Mouse (Mus musculus) neural tube, embryonic 12.5 days (tissue): ENCODE data around the gene Skil. TPM values are rescaled to one million over a fixed set of nuclear protein-coding genes. Genes with fewer than 3 reads are reported as not detected.

Experiments
- ATAC-seq: fragments of 200-750 bp; cut with Nextera tagmentation; 2 replicates; pipeline ENCODE4 v1.8.0; 2017; ENCODE audit warnings: low read depth, mild to moderate bottlenecking, moderate TSS enrichment, moderate library complexity; ENCODE audit not compliant: low FRiP score
- H3K27ac ChIP-seq: fragments of 300-500 bp; sonication (generic); 2 replicates; pipeline ENCODE4 v1.5.1; 2016
- H3K27me3 ChIP-seq: fragments of 300-500 bp; sonication (generic); replicated peaks from 2 replicates; pipeline ENCODE4 v1.6.1; 2016; ENCODE audit warnings: mild to moderate bottlenecking
- H3K36me3 ChIP-seq: fragments of 300-500 bp; sonication (generic); 2 replicates; pipeline ENCODE4 v1.6.1; 2016; ENCODE audit warnings: mild to moderate bottlenecking
- H3K4me1 ChIP-seq: fragments of 300-500 bp; sonication (generic); 2 replicates; pipeline ENCODE4 v1.6.1; 2016
- H3K4me2 ChIP-seq: fragments of 300-500 bp; sonication (generic); replicated peaks from 2 replicates; pipeline ENCODE4 v1.6.1; 2016; ENCODE audit warnings: mild to moderate bottlenecking
- H3K4me3 ChIP-seq: fragments of 300-500 bp; sonication (generic); 2 replicates; pipeline ENCODE4 v1.5.1; 2016
- H3K9ac ChIP-seq: fragments of 300-500 bp; sonication (generic); 2 replicates; pipeline ENCODE4 v1.6.1; 2016; ENCODE audit warnings: mild to moderate bottlenecking
- H3K9me3 ChIP-seq: fragments of 300-500 bp; sonication (generic); 2 replicates; pipeline ENCODE4 v1.6.1; 2016; ENCODE audit warnings: mild to moderate bottlenecking
- WGBS: fragments of 180-500 bp; shearing (Covaris S2); methylation state at CpG from one replicate; pipeline ENCODE4 v1.1.7; 2016; 5-methylcytosine and 5-hydroxymethylcytosine counted together
- polyA plus RNA-seq: library from polyadenylated mRNA; unstranded; fragments of >200 nt; fragmentation: Nextera tagmentation; extraction: Ambion mirVana; gene quantifications from 2 replicates; pipeline ENCODE4 v1.2.1, GENCODE M21; 2016

Gene Skil
- polyA plus RNA-seq, 1 experiment from 2014 or later: 54.4 TPM

GRCm38 (mm10) chr3:31162860-31163259 is 68.0 kb downstream of the Skil start:
- H3K27me3 ChIP-seq: no peaks in the 10 kb centered on the region
- ATAC-seq: no peak
- H3K27ac ChIP-seq: no peak overlapping the region
- H3K4me2 ChIP-seq: no peak overlapping the region
- no peaks in the 10 kb centered on the region for H3K4me1 ChIP-seq
- 96% methylated on average over 14 of the region's 14 CpGs for WGBS
- H3K36me3 ChIP-seq: no peaks in the 10 kb centered on the region
- H3K4me3 ChIP-seq: no peak overlapping the region
- H3K9me3 ChIP-seq: no peaks in the 10 kb centered on the region
- H3K9ac ChIP-seq: no peak overlapping the region

- ATAC-seq: no peak
- 81% methylated on average over 3 of the region's 3 CpGs for WGBS
- H3K9ac ChIP-seq: no peak overlapping the region
- H3K4me2 ChIP-seq: no peak overlapping the region
- H3K9me3 ChIP-seq: no peaks in the 10 kb centered on the region
- H3K4me1 ChIP-seq: no peaks in the 10 kb centered on the region
- H3K27ac ChIP-seq: no peak overlapping the region
- H3K36me3 ChIP-seq: no peaks in the 10 kb centered on the region
- no peaks in the 10 kb centered on the region for H3K27me3 ChIP-seq
- no peak overlapping the region for H3K4me3 ChIP-seq
These were observed 70.9 kb downstream of the Skil start for GRCm38 (mm10) chr3:31165803-31166202.

- no peak overlapping the region for H3K27ac ChIP-seq
- ATAC-seq: no peak; the same call in 1 of the 2 replicates
- H3K4me1 ChIP-seq: no peaks in the 10 kb centered on the region
- no peak overlapping the region for H3K4me3 ChIP-seq
- no peaks in the 10 kb centered on the region for H3K27me3 ChIP-seq
- WGBS: 57% methylated on average over 12 of the region's 12 CpGs
- H3K36me3 ChIP-seq: no peaks in the 10 kb centered on the region
- no peak overlapping the region for H3K4me2 ChIP-seq
- no peaks in the 10 kb centered on the region for H3K9me3 ChIP-seq
- no peak overlapping the region for H3K9ac ChIP-seq
These were observed 71.6 kb downstream of the Skil start for GRCm38 (mm10) chr3:31166365-31166871.

Other genes with a start within 250 kb of the Skil start
- gene Gpr160, start 239.1 kb upstream of the Skil start, polyA plus RNA-seq: 1.4 and 1.9 TPM in 2 replicates
- 5.0 and 6.3 TPM in 2 replicates for gene Phc3, start 125.6 kb upstream of the Skil start, polyA plus RNA-seq
- gene Prkci, start 99.3 kb upstream of the Skil start, polyA plus RNA-seq: 34.6 and 37.9 TPM in 2 replicates
- 40.2 TPM in 2 replicates for gene Cldn11, start 54.9 kb downstream of the Skil start, polyA plus RNA-seq
- 2.4 and 2.7 TPM in 2 replicates for gene Slc7a14, start 215.3 kb downstream of the Skil start, polyA plus RNA-seq